Mouse (Mus musculus) embryonic fibroblast, embryonic 13.5 days (primary cell): ENCODE measurements around the gene Tram2. TPM values are rescaled to one million over a fixed set of nuclear protein-coding genes. Genes with fewer than 3 reads are reported as not detected.

Experiments used
- H3K27ac ChIP-seq: 2 replicates; pipeline ENCODE4 v1.5.1; 2012; ENCODE audit warnings: low read length, control low read depth, inconsistent platforms; ENCODE audit not compliant: insufficient read depth
- H3K4me1 ChIP-seq: 2 replicates; pipeline ENCODE4 v1.6.1; 2011; ENCODE audit warnings: low read length; ENCODE audit not compliant: control insufficient read depth, insufficient read depth
- H3K4me3 ChIP-seq: 2 replicates; pipeline ENCODE4 v1.5.1; 2011; ENCODE audit warnings: mild to moderate bottlenecking, control low read depth, low read length; ENCODE audit not compliant: insufficient read depth
- CTCF ChIP-seq: IDR thresholded peaks from 2 replicates; pipeline ENCODE4 v1.5.1; 2011; ENCODE audit warnings: mild to moderate bottlenecking, control low read depth, low read length, moderate library complexity, borderline replicate concordance; ENCODE audit not compliant: insufficient read depth
- POLR2A ChIP-seq: IDR thresholded peaks from 2 replicates; pipeline ENCODE4 v1.6.1; 2011; ENCODE audit warnings: low read depth, mild to moderate bottlenecking, control low read depth, low read length, moderate library complexity
- polyA plus RNA-seq: library from polyadenylated mRNA; stranded (reverse); fragments of >200 nt; gene quantifications from 2 replicates; pipeline ENCODE4 v1.2.4, GENCODE M21; 2011; ENCODE audit warnings: low read depth; ENCODE audit not compliant: missing spikeins, insufficient read length

Gene Tram2
- polyA plus RNA-seq, 1 experiment, result 57.1 TPM

GRCm38 (mm10) chr1:21029000-21029399 is 50.0 kb downstream of the Tram2 start:
- H3K4me3 ChIP-seq, result no peak overlapping the region
- TF ChIP-seq CTCF (no peak), POLR2A (no peak)
- H3K4me1 ChIP-seq, result no peaks in the 10 kb centered on the region
- no peak overlapping the region for H3K27ac ChIP-seq

GRCm38 (mm10) chr1:21026534-21026933 is 52.5 kb downstream of the Tram2 start:
- no peaks in the 10 kb centered on the region for H3K4me1 ChIP-seq
- TF ChIP-seq POLR2A, result no peak
- no peak for TF ChIP-seq CTCF
- no peak overlapping the region for H3K4me3 ChIP-seq

GRCm38 (mm10) chr1:21025203-21025602 is 53.8 kb downstream of the Tram2 start:
- Histone ChIP-seq H3K4me1 (no peaks in the 10 kb centered on the region), H3K27ac (no peak overlapping the region), H3K4me3 (no peak overlapping the region)
- no peak for TF ChIP-seq POLR2A
- TF ChIP-seq CTCF, result no peak

More at GRCm38 (mm10) chr1:21026534-21026933, 52.5 kb downstream of the Tram2 start:
- H3K27ac ChIP-seq, result no peak overlapping the region

GRCm38 (mm10) chr1:21023101-21023500 is 55.9 kb downstream of the Tram2 start:
- Histone ChIP-seq H3K4me1 (no peaks in the 10 kb centered on the region), H3K27ac (no peak overlapping the region), H3K4me3 (no peak overlapping the region)
- TF ChIP-seq POLR2A (no peak), CTCF (no peak)

GRCm38 (mm10) chr1:21014463-21014862 is 64.6 kb downstream of the Tram2 start:
- TF ChIP-seq CTCF, result no peak
- TF ChIP-seq POLR2A, result no peak
- peaks cover 12% of the 10 kb centered on the region for H3K4me1 ChIP-seq
- peak overlapping the region; percentile 69 for H3K27ac ChIP-seq
- H3K4me3 ChIP-seq, result no peak overlapping the region

- no peak overlapping the region for H3K4me3 ChIP-seq
- H3K4me1 ChIP-seq, result peaks cover 20% of the 10 kb centered on the region
- peak overlapping the region; percentile 93; the same call in 1 of the 2 replicates for H3K27ac ChIP-seq
- TF ChIP-seq CTCF (no peak), POLR2A (no peak)
Measured at GRCm38 (mm10) chr1:21010282-21010800, 68.7 kb downstream of the Tram2 start.

GRCm38 (mm10) chr1:21008891-21009290 is 70.1 kb downstream of the Tram2 start:
- H3K4me3 ChIP-seq, result no peak overlapping the region
- peak overlapping the region; percentile 98 for H3K27ac ChIP-seq
- H3K4me1 ChIP-seq, result peaks cover 16% of the 10 kb centered on the region
- TF ChIP-seq CTCF, result no peak
- TF ChIP-seq POLR2A, result no peak

GRCm38 (mm10) chr1:21007941-21008701 is 70.9 kb downstream of the Tram2 start:
- TF ChIP-seq CTCF, result no peak
- no peak for TF ChIP-seq POLR2A
- Histone ChIP-seq H3K4me1 (peaks cover 13% of the 10 kb centered on the region), H3K27ac (peak overlapping the region; percentile 98), H3K4me3 (no peak overlapping the region)

GRCm38 (mm10) chr1:21006775-21007174 is 72.3 kb downstream of the Tram2 start:
- H3K4me1 ChIP-seq, result peaks cover 20% of the 10 kb centered on the region

GRCm38 (mm10) chr1:21004596-21004995 is 74.4 kb downstream of the Tram2 start:
- no peak for TF ChIP-seq CTCF
- no peak for TF ChIP-seq POLR2A
- no peak overlapping the region for H3K27ac ChIP-seq
- H3K4me3 ChIP-seq, result no peak overlapping the region
- H3K4me1 ChIP-seq, result peaks cover 15% of the 10 kb centered on the region

More at GRCm38 (mm10) chr1:21006775-21007174, 72.3 kb downstream of the Tram2 start:
- H3K4me3 ChIP-seq, result no peak overlapping the region
- H3K27ac ChIP-seq, result no peak overlapping the region
- TF ChIP-seq POLR2A (no peak), CTCF (no peak)
